Mouse (Mus musculus) kidney, adult 2 months (tissue): ENCODE measurements around the gene Pced1b. TPM values are rescaled to one million over a fixed set of nuclear protein-coding genes. Genes with fewer than 3 reads are reported as not detected.

Experiments used
- DNase-seq: peaks from one replicate; pipeline ENCODE4 v3.0.0; 2021
- H3K27ac ChIP-seq: fragments of 200-500 bp; 2 replicates; pipeline ENCODE4 v1.5.1; 2012; ENCODE audit warnings: low read depth, low read length, control low read depth, inconsistent platforms; ENCODE audit not compliant: insufficient read depth
- H3K27me3 ChIP-seq: fragments of 200-500 bp; replicated peaks from 2 replicates; pipeline ENCODE4 v1.6.1; 2012; ENCODE audit warnings: mild to moderate bottlenecking, moderate library complexity, low read length, inconsistent platforms; ENCODE audit not compliant: control insufficient read depth, insufficient read depth
- H3K36me3 ChIP-seq: fragments of 200-500 bp; 2 replicates; pipeline ENCODE4 v1.6.1; 2012; ENCODE audit warnings: mild to moderate bottlenecking, moderate library complexity, low read length, inconsistent platforms; ENCODE audit not compliant: control insufficient read depth, insufficient read depth
- H3K4me1 ChIP-seq: fragments of 200-500 bp; 2 replicates; pipeline ENCODE4 v1.6.1; 2011; ENCODE audit warnings: low read length; ENCODE audit not compliant: control insufficient read depth, insufficient read depth
- H3K4me3 ChIP-seq: fragments of 200-500 bp; 2 replicates; pipeline ENCODE4 v1.5.1; 2011; ENCODE audit warnings: mild to moderate bottlenecking, low read depth, low read length, control low read depth; ENCODE audit not compliant: insufficient read depth
- CTCF ChIP-seq: fragments of 200-500 bp; conservative IDR thresholded peaks from 2 replicates; pipeline ENCODE4 v1.5.1; 2011; ENCODE audit warnings: low read depth, mild to moderate bottlenecking, control low read depth, low read length, moderate library complexity, mixed read lengths; ENCODE audit not compliant: insufficient read depth, insufficient read length
- POLR2A ChIP-seq: fragments of 200-500 bp; IDR thresholded peaks from one replicate; pipeline ENCODE4 v1.6.1; 2011; ENCODE audit warnings: low read depth, low read length, control low read depth
- WGBS: fragments of 180-500 bp; shearing (Covaris S2); methylation state at CpG from one replicate; pipeline ENCODE4 v1.1.7; 2018; 5-methylcytosine and 5-hydroxymethylcytosine counted together
- polyA plus RNA-seq: library from polyadenylated mRNA; depleted of rRNA; stranded (reverse); fragments of >200 nt; gene quantifications from 2 replicates; pipeline ENCODE4 v1.2.3, GENCODE M21; 2012; rRNA removed

The Pced1b gene
- polyA plus RNA-seq, 1 experiment, result 8.2 TPM

DNA sequence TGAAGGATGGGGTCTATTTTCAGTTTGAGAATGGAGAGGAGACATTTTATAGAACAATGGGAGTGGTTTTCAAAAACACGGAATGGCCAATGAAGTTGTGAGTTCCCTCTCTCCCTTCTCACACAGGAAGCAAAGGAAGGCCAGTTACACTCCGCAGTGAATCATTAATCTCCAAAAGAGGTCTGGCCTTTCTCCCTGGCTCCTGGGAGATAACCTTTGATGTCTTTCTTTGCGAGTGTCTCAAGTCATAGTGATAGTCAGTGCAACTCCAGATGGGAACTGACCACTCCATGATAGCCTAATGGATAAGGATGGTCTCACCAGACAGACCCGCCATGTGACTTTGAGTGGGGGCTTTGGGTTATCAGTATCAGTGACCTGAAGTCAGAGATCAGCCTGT is 185.3 kb downstream of the Pced1b start:
- Histone ChIP-seq H3K4me1 (peaks cover 2% of the 10 kb centered on the region; the same call in 1 of the 2 replicates), H3K27me3 (no peaks in the 10 kb centered on the region), H3K27ac (no peak overlapping the region), H3K36me3 (no peaks in the 10 kb centered on the region), H3K4me3 (no peak overlapping the region)
- WGBS, result 44% methylated on average over 4 of the region's 4 CpGs
- TF ChIP-seq CTCF, result no peak
- no peak for TF ChIP-seq POLR2A
- DNase-seq, result peak; percentile 41

Other genes starting within 250 kb of the Pced1b start
- gene Slc38a4, start 191.2 kb upstream of the Pced1b start, polyA plus RNA-seq, result 2.6 and 2.7 TPM in 2 replicates
- 0.77 and 0.99 TPM in 2 replicates for gene Amigo2, start 180 bp downstream of the Pced1b start, polyA plus RNA-seq